Mouse (Mus musculus) hindbrain, embryonic 11.5 days (tissue): ENCODE measurements around the gene Kirrel3. TPM values are rescaled to one million over a fixed set of nuclear protein-coding genes. Genes with fewer than 3 reads are reported as not detected.

Experiments used
- ATAC-seq: fragments of 200-750 bp; cut with Nextera tagmentation; 2 replicates; pipeline ENCODE4 v1.8.0; 2017; ENCODE audit warnings: mild to moderate bottlenecking, moderate TSS enrichment, moderate library complexity; ENCODE audit not compliant: low FRiP score
- DNase-seq: peaks from one replicate; pipeline ENCODE4 v3.0.0-alpha.2; 2015; ENCODE audit warnings: low spot score
- H3K27ac ChIP-seq: fragments of 300-500 bp; sonication (generic); 2 replicates; pipeline ENCODE4 v1.5.1; 2014; ENCODE audit warnings: mild to moderate bottlenecking, low read depth, low read length
- H3K27me3 ChIP-seq: fragments of 300-500 bp; sonication (generic); 2 replicates; pipeline ENCODE4 v1.6.1; 2014; ENCODE audit warnings: mild to moderate bottlenecking, low read length, moderate library complexity, mixed read lengths; ENCODE audit not compliant: control insufficient read depth, insufficient read depth
- H3K36me3 ChIP-seq: fragments of 300-500 bp; sonication (generic); 2 replicates; pipeline ENCODE4 v1.6.1; 2014; ENCODE audit warnings: mild to moderate bottlenecking, low read length, moderate library complexity, mixed read lengths; ENCODE audit not compliant: control insufficient read depth, insufficient read depth
- H3K4me1 ChIP-seq: fragments of 300-500 bp; sonication (generic); replicated peaks from 2 replicates; pipeline ENCODE4 v1.6.1; 2014; ENCODE audit warnings: low read length, mixed read lengths; ENCODE audit not compliant: control insufficient read depth, insufficient read depth
- H3K4me2 ChIP-seq: fragments of 300-500 bp; sonication (generic); replicated peaks from 2 replicates; pipeline ENCODE4 v1.6.1; 2014; ENCODE audit warnings: mild to moderate bottlenecking, low read depth, low read length
- H3K4me3 ChIP-seq: fragments of 300-500 bp; sonication (generic); 2 replicates; pipeline ENCODE4 v1.5.1; 2014; ENCODE audit warnings: low read depth, low read length
- H3K9ac ChIP-seq: fragments of 300-500 bp; sonication (generic); 2 replicates; pipeline ENCODE4 v1.6.1; 2014; ENCODE audit warnings: low read depth, low read length
- H3K9me3 ChIP-seq: fragments of 300-500 bp; sonication (generic); 2 replicates; pipeline ENCODE4 v1.6.1; 2016; ENCODE audit warnings: low read length; ENCODE audit not compliant: control insufficient read depth
- WGBS: fragments of 180-500 bp; shearing (Covaris S2); extraction: QIAGEN DNeasy Blood & Tissue Kit; methylation state at CpG from one replicate; pipeline ENCODE4 v1.1.7; 2014; 5-methylcytosine and 5-hydroxymethylcytosine counted together
- polyA plus RNA-seq: library from polyadenylated mRNA; unstranded; fragments of >200 nt; fragmentation: Nextera tagmentation; extraction: Ambion mirVana; gene quantifications from 2 replicates; pipeline ENCODE4 v1.2.1, GENCODE M21; 2014

Kirrel3 gene
- polyA plus RNA-seq, 1 experiment from 2014 or later: 10.6 TPM

DNA sequence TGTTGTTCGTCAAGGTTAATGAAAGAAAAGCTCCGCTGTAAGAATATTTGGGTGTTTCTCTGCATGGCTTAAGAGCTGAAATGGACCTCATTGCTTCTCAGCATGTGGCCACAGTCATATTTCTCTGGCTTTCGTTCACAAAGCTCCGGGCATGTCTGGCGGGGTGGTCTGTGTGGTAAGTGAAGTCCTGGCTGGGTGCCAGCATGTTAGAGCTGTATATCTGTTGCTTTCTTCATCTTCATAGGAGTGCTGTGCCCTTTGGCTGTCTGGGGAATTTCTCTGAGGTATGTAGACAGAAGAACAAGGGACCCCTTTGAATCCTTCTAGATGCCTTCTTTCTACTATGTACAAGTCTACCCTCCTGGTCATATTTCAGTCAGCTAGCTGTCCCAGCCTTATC lies 137.8 kb downstream of the Kirrel3 start:
- no peaks in the 10 kb centered on the region for H3K4me1 ChIP-seq
- H3K4me2 ChIP-seq: no peak overlapping the region
- H3K9me3 ChIP-seq: no peaks in the 10 kb centered on the region
- H3K27me3 ChIP-seq: no peaks in the 10 kb centered on the region
- no peak overlapping the region for H3K4me3 ChIP-seq
- WGBS: 72% methylated on average over 5 of the region's 5 CpGs
- DNase-seq (no peak), ATAC-seq (no peak)
- H3K27ac ChIP-seq: no peak overlapping the region
- H3K36me3 ChIP-seq: no peaks in the 10 kb centered on the region
- no peak overlapping the region for H3K9ac ChIP-seq

DNA sequence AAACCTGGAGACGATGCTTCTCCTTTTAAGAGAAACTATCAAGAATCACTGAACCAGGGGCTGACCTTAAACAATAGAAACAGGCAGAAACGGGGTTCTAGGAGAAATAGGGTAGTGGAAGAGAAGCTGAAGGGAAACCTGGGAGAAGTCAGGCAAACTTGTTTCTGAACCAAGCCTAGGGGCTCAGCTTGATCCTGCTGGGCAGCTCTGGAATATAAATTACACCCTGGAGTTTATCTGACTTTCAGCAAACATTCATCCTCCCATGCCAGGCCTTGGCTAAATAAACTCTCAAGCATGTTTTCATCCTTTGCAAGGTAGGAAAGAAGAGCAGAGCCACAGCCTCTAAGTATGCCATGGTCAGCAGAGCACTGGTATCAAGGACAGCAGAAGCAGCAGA lies 138.3 kb downstream of the Kirrel3 start:
- Histone ChIP-seq H3K9ac (no peak overlapping the region), H3K27me3 (no peaks in the 10 kb centered on the region), H3K9me3 (no peaks in the 10 kb centered on the region), H3K27ac (no peak overlapping the region), H3K4me3 (no peak overlapping the region), H3K36me3 (no peaks in the 10 kb centered on the region), H3K4me1 (no peaks in the 10 kb centered on the region), H3K4me2 (no peak overlapping the region)
- DNase-seq: no peak
- ATAC-seq: no peak
- 70% methylated on average over 2 of the region's 2 CpGs for WGBS

DNA sequence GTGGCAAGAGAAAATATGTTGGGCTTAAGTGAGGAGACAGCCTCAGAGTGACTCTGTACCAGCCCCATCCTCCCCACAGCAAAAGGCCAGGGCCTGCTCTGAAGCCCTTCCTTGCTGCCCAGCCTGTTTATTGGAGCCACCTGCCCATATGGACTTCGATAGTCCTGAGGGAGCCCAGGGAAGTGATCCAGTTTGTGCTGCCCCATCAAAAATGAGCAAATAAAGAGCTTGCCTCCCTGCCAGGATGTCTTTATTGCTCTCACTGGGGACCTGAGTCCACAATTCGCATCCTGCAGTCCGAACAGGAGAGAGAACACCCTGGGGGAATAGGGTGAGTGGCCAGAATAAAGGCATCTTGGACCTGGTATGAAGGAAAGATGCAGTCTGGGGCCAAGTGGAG lies 143.1 kb downstream of the Kirrel3 start:
- Histone ChIP-seq H3K4me1 (no peaks in the 10 kb centered on the region), H3K27ac (no peak overlapping the region), H3K9me3 (no peaks in the 10 kb centered on the region), H3K9ac (no peak overlapping the region), H3K36me3 (no peaks in the 10 kb centered on the region), H3K4me2 (no peak overlapping the region), H3K4me3 (no peak overlapping the region), H3K27me3 (no peaks in the 10 kb centered on the region)
- no peak for ATAC-seq
- WGBS: 79% methylated on average over 3 of the region's 3 CpGs
- DNase-seq: no peak

DNA sequence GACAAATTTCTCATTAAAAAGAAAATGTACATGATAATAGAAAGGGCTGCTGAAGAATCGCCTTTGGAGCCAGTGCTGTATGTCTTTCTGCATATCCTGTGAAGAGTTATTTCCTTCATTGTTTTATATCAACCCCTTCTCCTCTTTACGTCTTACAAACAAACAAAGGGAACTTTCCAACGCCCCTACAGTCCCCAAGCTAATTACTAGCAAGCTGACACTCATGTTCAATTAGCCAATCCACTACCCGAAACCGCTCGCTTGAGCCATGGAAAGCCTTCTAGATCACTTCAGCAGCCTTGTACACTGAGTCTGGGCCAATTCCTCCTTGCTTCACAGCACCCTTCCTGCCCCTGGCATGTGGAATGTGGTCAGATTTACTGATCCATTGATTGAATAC lies 150.0 kb downstream of the Kirrel3 start:
- WGBS: 87% methylated on average over 6 of the region's 6 CpGs
- Histone ChIP-seq H3K4me2 (no peak overlapping the region), H3K4me3 (no peak overlapping the region), H3K9me3 (no peaks in the 10 kb centered on the region), H3K36me3 (no peaks in the 10 kb centered on the region), H3K27ac (no peak overlapping the region), H3K4me1 (no peaks in the 10 kb centered on the region), H3K27me3 (no peaks in the 10 kb centered on the region), H3K9ac (no peak overlapping the region)
- no peak for ATAC-seq
- no peak for DNase-seq

DNA sequence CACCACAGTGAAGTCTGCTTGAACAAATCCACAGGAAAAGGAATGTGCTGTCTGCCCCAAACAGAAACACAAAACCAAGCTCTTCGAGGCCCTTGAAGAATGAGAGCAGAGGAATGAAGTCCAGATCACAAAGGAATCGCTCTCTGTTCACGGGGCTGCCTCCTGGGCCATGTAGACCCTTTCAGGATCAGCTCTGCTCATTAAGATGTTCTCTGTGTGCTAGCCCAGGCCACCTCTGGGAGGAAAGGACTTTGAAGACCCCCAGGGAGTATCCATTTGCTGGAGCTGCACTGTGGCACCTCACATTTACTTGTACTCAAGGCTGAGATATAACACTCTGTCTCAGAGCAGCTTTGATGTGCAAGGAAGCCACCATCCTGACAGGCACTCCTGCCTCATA lies 158.2 kb downstream of the Kirrel3 start:
- ATAC-seq: no peak

DNA sequence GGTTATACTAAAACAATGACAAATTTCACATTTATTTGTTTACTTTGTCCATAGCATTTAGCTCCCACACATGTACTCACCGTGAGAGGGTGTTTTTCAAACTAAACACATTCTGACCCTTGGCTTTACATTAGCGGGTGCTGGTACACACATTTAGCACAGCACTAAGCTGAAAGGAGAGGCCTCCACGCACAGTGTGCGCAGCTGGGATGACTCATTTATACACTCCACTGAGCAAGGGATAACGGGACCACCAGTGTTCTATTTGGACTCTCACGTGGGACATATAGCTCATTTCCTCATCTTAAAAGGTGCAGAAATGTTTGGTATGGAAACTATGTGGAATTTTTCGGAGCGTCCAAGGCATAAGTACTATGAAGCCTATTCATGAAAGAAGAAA lies 158.7 kb downstream of the Kirrel3 start:
- Histone ChIP-seq H3K4me1 (no peaks in the 10 kb centered on the region), H3K27ac (no peak overlapping the region), H3K9ac (no peak overlapping the region), H3K4me2 (no peak overlapping the region), H3K9me3 (no peaks in the 10 kb centered on the region), H3K4me3 (no peak overlapping the region), H3K36me3 (no peaks in the 10 kb centered on the region), H3K27me3 (no peaks in the 10 kb centered on the region)
- DNase-seq: no peak
- 72% methylated on average over 8 of the region's 8 CpGs for WGBS
- ATAC-seq: no peak

More for the DNA sequence above, 158.2 kb downstream of the Kirrel3 start:
- no peak overlapping the region for H3K27ac ChIP-seq
- no peaks in the 10 kb centered on the region for H3K27me3 ChIP-seq
- no peak overlapping the region for H3K4me2 ChIP-seq
- no peak overlapping the region for H3K4me3 ChIP-seq
- no peaks in the 10 kb centered on the region for H3K36me3 ChIP-seq
- no peaks in the 10 kb centered on the region for H3K9me3 ChIP-seq
- WGBS: 30% methylated on average over 3 of the region's 3 CpGs
- no peak for DNase-seq
- no peak overlapping the region for H3K9ac ChIP-seq
- H3K4me1 ChIP-seq: no peaks in the 10 kb centered on the region

- no peaks in the 10 kb centered on the region for H3K36me3 ChIP-seq
- H3K27me3 ChIP-seq: no peaks in the 10 kb centered on the region
- WGBS: 74% methylated on average over 9 of the region's 9 CpGs
Observed at GRCm38 (mm10) chr9:34646831-34647230, 161.1 kb downstream of the Kirrel3 start.

GRCm38 (mm10) chr9:34652278-34652677 lies 166.6 kb downstream of the Kirrel3 start:
- Histone ChIP-seq H3K27me3 (no peaks in the 10 kb centered on the region), H3K4me3 (no peak overlapping the region), H3K4me1 (no peaks in the 10 kb centered on the region), H3K9me3 (no peaks in the 10 kb centered on the region), H3K9ac (no peak overlapping the region), H3K27ac (no peak overlapping the region), H3K36me3 (no peaks in the 10 kb centered on the region), H3K4me2 (no peak overlapping the region)
- DNase-seq (no peak), ATAC-seq (no peak)
- WGBS: 56% methylated on average over 3 of the region's 3 CpGs

More at GRCm38 (mm10) chr9:34646831-34647230, 161.1 kb downstream of the Kirrel3 start:
- Histone ChIP-seq H3K4me2 (no peak overlapping the region), H3K4me3 (no peak overlapping the region), H3K9me3 (no peaks in the 10 kb centered on the region), H3K9ac (no peak overlapping the region), H3K27ac (no peak overlapping the region), H3K4me1 (no peaks in the 10 kb centered on the region)
- DNase-seq (no peak), ATAC-seq (no peak)

DNA sequence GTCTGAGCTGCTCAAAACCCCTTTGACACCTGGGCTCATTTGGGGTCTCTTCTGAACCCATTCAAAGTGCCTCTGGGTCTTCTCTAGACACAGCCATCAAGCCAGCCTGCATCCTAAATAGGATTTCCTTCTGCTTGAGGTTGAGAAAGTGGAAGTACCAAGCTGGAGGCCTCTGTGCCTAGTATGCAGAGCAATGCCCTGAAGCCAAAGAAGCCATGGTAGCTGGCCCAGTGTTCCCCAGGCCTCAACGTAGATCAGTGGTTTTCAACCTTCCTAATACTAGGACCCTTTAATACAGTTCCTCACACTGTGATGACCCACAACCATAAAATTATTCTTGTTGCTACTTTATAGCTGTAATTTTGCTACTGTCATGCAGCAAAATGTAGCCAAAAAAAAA lies 167.4 kb downstream of the Kirrel3 start:
- no peak overlapping the region for H3K27ac ChIP-seq
- ATAC-seq (no peak), DNase-seq (no peak)
- H3K4me1 ChIP-seq: no peaks in the 10 kb centered on the region
- H3K9me3 ChIP-seq: no peaks in the 10 kb centered on the region
- WGBS: 79% methylated on average over 1 of the region's 1 CpGs
- no peak overlapping the region for H3K9ac ChIP-seq
- H3K27me3 ChIP-seq: no peaks in the 10 kb centered on the region
- no peak overlapping the region for H3K4me2 ChIP-seq
- H3K4me3 ChIP-seq: no peak overlapping the region
- no peaks in the 10 kb centered on the region for H3K36me3 ChIP-seq
